Mouse (Mus musculus): ENCODE results near the gene Prrg2. TPM values are rescaled to one million over a fixed set of nuclear protein-coding genes. Genes with fewer than 3 reads are reported as not detected.
A peak's percentile ranks its signal among the peaks of the same experiment; 100 is the strongest.
"Not testable (repeated sequence)": the region's sequence is repeated elsewhere in the genome, so short reads cannot be mapped to it uniquely, and the experiment has no call there.

The Prrg2 gene
- polyA plus RNA-seq, 1 experiment from 2014 or later, result 59.0 TPM

DNA sequence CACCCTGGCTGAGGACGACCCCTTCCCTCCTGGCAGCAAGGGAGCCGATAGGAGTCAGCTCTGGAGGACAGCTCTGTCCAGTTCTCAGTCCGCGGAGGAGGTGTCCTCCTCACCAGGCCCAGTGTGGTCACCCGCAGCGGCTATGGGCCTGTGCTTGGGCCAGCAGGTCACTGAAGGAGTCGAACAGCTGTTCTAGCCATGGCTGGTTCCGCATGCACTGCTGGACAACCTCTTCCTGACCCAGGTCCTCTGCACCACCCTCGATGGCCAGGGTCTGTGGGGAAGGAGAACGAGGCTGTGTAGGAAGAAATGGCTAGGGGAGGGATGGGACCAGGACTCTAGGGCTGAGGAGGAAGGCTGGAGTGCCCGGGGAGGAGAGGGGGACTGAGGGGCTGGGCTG is 34.1 kb downstream of the Prrg2 start:
- no peak overlapping the region for H3K27ac ChIP-seq (ENCODE audit: low read depth, low read length)
- no peaks in the 10 kb centered on the region for H3K9me3 ChIP-seq (ENCODE audit: control insufficient read depth)
- H3K4me3 ChIP-seq (ENCODE audit: low read depth, low read length), result no peak overlapping the region
- TF ChIP-seq CTCF (IDR thresholded peaks at IDR 0.05; ENCODE audit: low read depth), result no peak
- WGBS, result 84% methylated on average over 11 of the region's 11 CpGs
- peaks cover 57% of the 10 kb centered on the region for H3K36me3 ChIP-seq (ENCODE audit: control insufficient read depth, insufficient read depth)
- no peaks in the 10 kb centered on the region for H3K27me3 ChIP-seq (replicated peaks; ENCODE audit: control insufficient read depth, insufficient read depth, low read length)
- no peak for ATAC-seq
- H3K4me1 ChIP-seq (replicated peaks; ENCODE audit: control insufficient read depth, insufficient read depth, low read length), result no peaks in the 10 kb centered on the region
- H3K9ac ChIP-seq (ENCODE audit: low read depth, low read length), result no peak overlapping the region
- H3K4me2 ChIP-seq (replicated peaks; ENCODE audit: low read depth), result no peak overlapping the region

- Histone ChIP-seq H3K4me3 (ENCODE audit: low read depth, low read length) (no peak overlapping the region), H3K36me3 (ENCODE audit: control insufficient read depth, insufficient read depth) (peaks cover 53% of the 10 kb centered on the region), H3K27ac (ENCODE audit: low read depth, low read length) (no peak overlapping the region), H3K27me3 (replicated peaks; ENCODE audit: control insufficient read depth, insufficient read depth, low read length) (no peaks in the 10 kb centered on the region), H3K4me2 (replicated peaks; ENCODE audit: low read depth) (no peak overlapping the region), H3K9ac (ENCODE audit: low read depth, low read length) (no peak overlapping the region), H3K9me3 (ENCODE audit: control insufficient read depth) (no peaks in the 10 kb centered on the region), H3K4me1 (replicated peaks; ENCODE audit: control insufficient read depth, insufficient read depth, low read length) (no peaks in the 10 kb centered on the region)
- WGBS, result 76% methylated on average over 9 of the region's 9 CpGs
- ATAC-seq, result no peak
- no peak for TF ChIP-seq CTCF (IDR thresholded peaks at IDR 0.05; ENCODE audit: low read depth)
These were observed 34.7 kb downstream of the Prrg2 start for GRCm38 (mm10) chr7:45027761-45028160.

DNA sequence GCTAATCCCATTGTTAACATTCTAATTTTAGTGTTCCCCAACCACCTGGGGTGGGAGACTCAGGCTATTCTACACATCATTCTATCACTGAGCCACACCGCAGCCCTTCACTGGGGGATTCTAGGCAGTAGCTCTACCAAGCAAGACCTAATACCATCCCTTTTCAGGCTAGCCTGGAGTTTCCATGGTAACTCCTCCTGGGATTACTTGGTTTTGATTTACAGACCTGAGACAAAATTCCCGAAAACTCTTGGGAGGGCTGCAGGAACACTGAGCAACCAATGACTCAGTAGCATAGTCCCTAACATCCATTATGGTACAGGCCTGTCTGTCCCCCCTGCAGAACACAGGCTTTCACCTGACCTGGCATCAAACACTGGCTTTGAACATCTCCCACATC is 36.2 kb downstream of the Prrg2 start:
- Histone ChIP-seq H3K4me2 (replicated peaks; ENCODE audit: low read depth) (no peak overlapping the region), H3K27me3 (replicated peaks; ENCODE audit: control insufficient read depth, insufficient read depth, low read length) (no peaks in the 10 kb centered on the region), H3K9me3 (ENCODE audit: control insufficient read depth) (no peaks in the 10 kb centered on the region), H3K9ac (ENCODE audit: low read depth, low read length) (no peak overlapping the region), H3K4me3 (ENCODE audit: low read depth, low read length) (no peak overlapping the region), H3K27ac (ENCODE audit: low read depth, low read length) (no peak overlapping the region), H3K4me1 (replicated peaks; ENCODE audit: control insufficient read depth, insufficient read depth, low read length) (no peaks in the 10 kb centered on the region), H3K36me3 (ENCODE audit: control insufficient read depth, insufficient read depth) (peaks cover 43% of the 10 kb centered on the region)
- no peak for ATAC-seq
- no peak for TF ChIP-seq CTCF (IDR thresholded peaks at IDR 0.05; ENCODE audit: low read depth)
- WGBS, result 80% methylated on average over 2 of the region's 2 CpGs

DNA sequence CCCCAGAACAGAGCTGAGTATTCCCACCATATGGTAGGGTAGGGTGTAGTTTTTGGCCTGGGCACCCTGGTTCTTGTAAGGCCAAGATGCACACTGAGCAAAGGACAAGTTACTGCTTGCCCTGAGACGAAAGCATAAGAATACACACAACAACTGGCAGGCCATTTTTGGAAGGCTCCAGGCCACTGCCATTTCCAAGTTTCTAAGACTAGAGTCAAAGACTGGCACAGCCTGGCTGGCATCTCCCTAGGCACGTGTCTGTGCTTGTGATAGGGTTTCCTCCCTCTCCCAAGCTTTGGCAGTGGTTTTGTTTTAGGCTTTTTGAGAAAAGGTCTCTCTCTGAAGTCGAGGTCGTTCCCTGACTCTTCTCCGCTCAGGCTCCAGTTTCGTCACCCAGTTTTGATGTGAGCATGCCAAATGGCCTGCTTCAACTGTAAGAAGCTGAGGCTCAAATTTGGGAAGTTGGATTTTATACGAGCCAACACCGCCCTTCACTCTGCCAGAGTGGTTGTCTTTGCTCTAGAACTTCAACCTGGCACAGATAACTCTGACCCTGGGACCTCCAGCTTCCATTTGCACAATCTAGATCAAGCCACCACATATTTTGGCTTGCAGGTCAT is 36.8 kb downstream of the Prrg2 start:
- no peak for ATAC-seq
- no peak for TF ChIP-seq CTCF (IDR thresholded peaks at IDR 0.05; ENCODE audit: low read depth)
- H3K36me3 ChIP-seq (ENCODE audit: control insufficient read depth, insufficient read depth), result peaks cover 44% of the 10 kb centered on the region
- H3K27ac ChIP-seq (ENCODE audit: low read depth, low read length), result no peak overlapping the region
- H3K4me3 ChIP-seq (ENCODE audit: low read depth, low read length), result no peak overlapping the region
- WGBS, result 74% methylated on average over 8 of the region's 8 CpGs
- H3K4me1 ChIP-seq (replicated peaks; ENCODE audit: control insufficient read depth, insufficient read depth, low read length), result no peaks in the 10 kb centered on the region
- no peaks in the 10 kb centered on the region for H3K9me3 ChIP-seq (ENCODE audit: control insufficient read depth)
- H3K4me2 ChIP-seq (replicated peaks; ENCODE audit: low read depth), result no peak overlapping the region
- H3K9ac ChIP-seq (ENCODE audit: low read depth, low read length), result no peak overlapping the region
- no peaks in the 10 kb centered on the region for H3K27me3 ChIP-seq (replicated peaks; ENCODE audit: control insufficient read depth, insufficient read depth, low read length)

- ATAC-seq, result no peak
- no peak for TF ChIP-seq CTCF (IDR thresholded peaks at IDR 0.05; ENCODE audit: low read depth)
- Histone ChIP-seq H3K9ac (ENCODE audit: low read depth, low read length) (no peak overlapping the region), H3K27ac (ENCODE audit: low read depth, low read length) (no peak overlapping the region), H3K4me2 (replicated peaks; ENCODE audit: low read depth) (no peak overlapping the region), H3K9me3 (ENCODE audit: control insufficient read depth) (no peaks in the 10 kb centered on the region), H3K4me1 (replicated peaks; ENCODE audit: control insufficient read depth, insufficient read depth, low read length) (no peaks in the 10 kb centered on the region), H3K36me3 (ENCODE audit: control insufficient read depth, insufficient read depth) (peaks cover 37% of the 10 kb centered on the region), H3K27me3 (replicated peaks; ENCODE audit: control insufficient read depth, insufficient read depth, low read length) (no peaks in the 10 kb centered on the region), H3K4me3 (ENCODE audit: low read depth, low read length) (no peak overlapping the region)
- WGBS, result 75% methylated on average over 15 of the region's 15 CpGs
These were observed 37.9 kb downstream of the Prrg2 start for GRCm38 (mm10) chr7:45024281-45025248.

DNA sequence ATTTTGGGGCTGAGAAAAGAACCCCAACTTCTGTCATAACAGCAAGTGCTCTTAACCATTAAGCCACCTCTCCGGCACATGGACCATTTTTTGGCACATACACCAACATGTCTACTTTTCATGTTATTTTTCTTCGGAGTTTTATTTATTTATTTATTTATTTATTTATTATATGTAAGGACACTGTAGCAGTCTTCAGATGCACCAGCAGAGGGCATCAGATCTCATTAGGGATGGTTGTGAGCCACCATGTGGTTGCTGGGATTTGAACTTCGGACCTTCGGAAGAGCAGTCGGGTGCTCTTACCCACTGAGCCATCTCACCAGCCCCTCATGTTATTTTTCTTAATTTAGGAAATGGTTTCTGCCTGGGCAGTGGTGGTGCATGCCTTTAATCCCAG is 38.8 kb downstream of the Prrg2 start:
- peak; percentile 56 for TF ChIP-seq CTCF (IDR thresholded peaks at IDR 0.05; ENCODE audit: low read depth)
- not testable (repeated sequence) for H3K4me2 ChIP-seq (replicated peaks; ENCODE audit: low read depth); H3K9me3 ChIP-seq (ENCODE audit: control insufficient read depth); H3K4me1 ChIP-seq (replicated peaks; ENCODE audit: control insufficient read depth, insufficient read depth, low read length); H3K27me3 ChIP-seq (replicated peaks; ENCODE audit: control insufficient read depth, insufficient read depth, low read length); ATAC-seq; H3K9ac ChIP-seq (ENCODE audit: low read depth, low read length); H3K27ac ChIP-seq (ENCODE audit: low read depth, low read length); H3K4me3 ChIP-seq (ENCODE audit: low read depth, low read length)
- peaks cover 31% of the 10 kb centered on the region for H3K36me3 ChIP-seq (ENCODE audit: control insufficient read depth, insufficient read depth)
- WGBS, result 68% methylated on average over 5 of the region's 5 CpGs

Data from intestine, postnatal 0 days (tissue).